Mouse (Mus musculus) G1E (cell line): ENCODE data around the gene Txnrd2.

Source experiments
- CTCF ChIP-seq: IDR thresholded peaks from 2 replicates; pipeline ENCODE4 v1.5.1; 2012; ENCODE audit warnings: low read depth, low read length, inconsistent platforms, mixed read lengths
- GATA1 ChIP-seq: IDR thresholded peaks from 2 replicates; pipeline ENCODE4 v1.6.1; 2012; ENCODE audit warnings: borderline replicate concordance, low read length, inconsistent platforms, mixed read lengths
- GATA2 ChIP-seq: IDR thresholded peaks from 2 replicates; pipeline ENCODE4 v1.6.1; 2012; ENCODE audit warnings: low read depth, low read length, inconsistent platforms, borderline replicate concordance
- POLR2AphosphoS5 ChIP-seq: IDR thresholded peaks from 2 replicates; pipeline ENCODE4 v1.6.1; 2012; ENCODE audit warnings: low read depth, low read length, inconsistent platforms; ENCODE audit not compliant: insufficient replicate concordance
- TAL1 ChIP-seq: conservative IDR thresholded peaks from 2 replicates; pipeline ENCODE4 v1.6.1; 2012; ENCODE audit warnings: low read depth, low read length, inconsistent platforms, mixed read lengths

DNA sequence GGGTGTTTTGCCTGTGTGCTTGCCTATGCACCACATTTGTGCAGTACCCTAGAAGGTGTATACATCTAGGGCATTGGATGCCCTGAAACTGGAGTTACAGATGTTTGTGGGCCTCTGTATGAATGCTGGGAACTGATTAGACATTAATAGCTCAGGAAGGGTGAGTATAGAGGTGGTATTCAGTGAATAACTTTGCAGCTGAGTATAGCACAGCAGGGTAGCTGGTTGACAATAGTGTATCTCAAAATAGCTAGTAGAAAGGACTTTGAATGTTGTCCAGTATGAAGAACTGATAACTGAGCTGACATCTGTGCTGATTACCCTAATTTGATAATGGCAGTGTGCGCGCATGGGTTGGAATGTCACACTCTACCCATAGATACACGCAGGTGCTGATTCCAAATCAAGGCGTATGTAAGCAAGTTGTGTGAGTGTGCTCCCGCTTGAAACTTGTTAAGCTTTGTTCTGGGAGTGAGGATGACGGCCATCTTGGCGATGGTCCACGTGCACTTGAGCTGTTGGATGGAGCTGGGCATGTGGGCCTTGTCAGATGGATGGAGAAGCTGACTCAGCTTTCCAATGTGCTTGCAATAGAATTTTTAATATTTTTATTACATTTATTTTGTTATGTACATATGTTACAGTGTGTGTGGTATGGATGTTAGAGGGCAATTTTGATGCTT lies 97.5 kb downstream of the Txnrd2 start:
- TF ChIP-seq CTCF (no peak), TAL1 (no peak), POLR2AphosphoS5 (no peak), GATA1 (no peak), GATA2 (no peak)
